Mouse (Mus musculus) midbrain, embryonic 16.5 days (tissue): ENCODE measurements around the gene Nr2f2. TPM values are rescaled to one million over a fixed set of nuclear protein-coding genes. Genes with fewer than 3 reads are reported as not detected.

Source experiments
- ATAC-seq: fragments of 200-750 bp; cut with Nextera tagmentation; 2 replicates; pipeline ENCODE4 v1.8.0; 2017; ENCODE audit warnings: moderate TSS enrichment
- H3K27ac ChIP-seq: fragments of 300-500 bp; sonication (generic); 2 replicates; pipeline ENCODE4 v1.5.1; 2014; ENCODE audit warnings: mild to moderate bottlenecking, low read length, mixed read lengths
- H3K27me3 ChIP-seq: fragments of 300-500 bp; sonication (generic); 2 replicates; pipeline ENCODE4 v1.6.1; 2014; ENCODE audit warnings: low read depth, low read length, mixed read lengths; ENCODE audit not compliant: control insufficient read depth, insufficient read depth
- H3K36me3 ChIP-seq: fragments of 300-500 bp; sonication (generic); 2 replicates; pipeline ENCODE4 v1.6.1; 2014; ENCODE audit warnings: mild to moderate bottlenecking, low read length, moderate library complexity, mixed read lengths; ENCODE audit not compliant: control insufficient read depth, insufficient read depth
- H3K4me1 ChIP-seq: fragments of 300-500 bp; sonication (generic); 2 replicates; pipeline ENCODE4 v1.6.1; 2014; ENCODE audit warnings: mild to moderate bottlenecking, low read length, mixed read lengths; ENCODE audit not compliant: control insufficient read depth, insufficient read depth
- H3K4me2 ChIP-seq: fragments of 300-500 bp; sonication (generic); 2 replicates; pipeline ENCODE4 v1.6.1; 2014; ENCODE audit warnings: mild to moderate bottlenecking, low read length, mixed read lengths
- H3K4me3 ChIP-seq: fragments of 300-500 bp; sonication (generic); 2 replicates; pipeline ENCODE4 v1.5.1; 2014; ENCODE audit warnings: low read depth, mild to moderate bottlenecking, low read length, moderate library complexity, mixed read lengths
- H3K9ac ChIP-seq: fragments of 300-500 bp; sonication (generic); 2 replicates; pipeline ENCODE4 v1.6.1; 2014; ENCODE audit warnings: low read depth, low read length, mixed read lengths
- H3K9me3 ChIP-seq: fragments of 300-500 bp; sonication (generic); replicated peaks from 2 replicates; pipeline ENCODE4 v1.6.1; 2014; ENCODE audit warnings: mild to moderate bottlenecking, low read length, mixed read lengths; ENCODE audit not compliant: control insufficient read depth, poor library complexity, severe bottlenecking
- WGBS: fragments of 180-500 bp; shearing (Covaris S2); extraction: QIAGEN DNeasy Blood & Tissue Kit; methylation state at CpG from one replicate; pipeline ENCODE4 v1.1.7; 2014; 5-methylcytosine and 5-hydroxymethylcytosine counted together
- polyA plus RNA-seq: library from polyadenylated mRNA; unstranded; fragments of >200 nt; fragmentation: Nextera tagmentation; extraction: Ambion mirVana; gene quantifications from 2 replicates; pipeline ENCODE4 v1.2.1, GENCODE M21; 2015

The Nr2f2 gene
- polyA plus RNA-seq, 1 experiment from 2014 or later, result 78.0 TPM

DNA sequence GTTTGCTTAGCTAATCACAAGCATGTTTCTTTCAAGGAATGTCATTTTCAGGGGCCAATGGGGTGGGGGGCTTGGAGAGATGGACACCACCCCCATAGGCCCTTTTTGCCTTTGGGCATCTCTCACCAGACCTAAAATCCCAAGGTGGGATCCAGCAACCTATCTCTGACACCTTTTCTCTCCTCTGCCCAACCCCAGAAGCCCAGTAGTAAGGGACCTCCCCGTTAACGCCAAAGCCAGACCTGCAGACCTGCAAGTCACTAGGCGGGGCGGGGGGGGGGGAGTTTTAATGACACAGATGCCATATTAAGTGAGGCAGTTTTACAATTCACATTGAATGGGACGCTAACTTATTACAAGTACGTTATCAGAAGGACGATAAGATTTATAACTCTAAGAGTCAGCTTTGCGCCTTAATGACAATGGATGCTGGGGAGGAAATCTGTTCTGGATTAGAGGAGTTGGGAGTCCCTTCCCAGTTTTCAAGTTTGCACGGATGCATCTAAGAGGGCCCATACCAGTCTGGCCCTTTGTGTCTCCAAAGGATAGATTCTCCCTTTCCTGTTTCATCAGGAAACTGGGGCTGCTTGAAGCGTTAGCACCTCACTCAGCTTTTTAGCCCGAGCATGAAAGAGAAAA, 17.4 kb downstream of the Nr2f2 start:
- WGBS, result 8% methylated on average over 11 of the region's 11 CpGs
- Histone ChIP-seq H3K27me3 (peaks cover 32% of the 10 kb centered on the region), H3K4me3 (peak overlapping the region; percentile 54), H3K4me1 (peaks cover 19% of the 10 kb centered on the region), H3K27ac (peak overlapping the region; percentile 89), H3K9me3 (no peaks in the 10 kb centered on the region), H3K4me2 (peak overlapping the region; percentile 76), H3K9ac (peak overlapping the region; percentile 64), H3K36me3 (no peaks in the 10 kb centered on the region)
- ATAC-seq, result no peak

DNA sequence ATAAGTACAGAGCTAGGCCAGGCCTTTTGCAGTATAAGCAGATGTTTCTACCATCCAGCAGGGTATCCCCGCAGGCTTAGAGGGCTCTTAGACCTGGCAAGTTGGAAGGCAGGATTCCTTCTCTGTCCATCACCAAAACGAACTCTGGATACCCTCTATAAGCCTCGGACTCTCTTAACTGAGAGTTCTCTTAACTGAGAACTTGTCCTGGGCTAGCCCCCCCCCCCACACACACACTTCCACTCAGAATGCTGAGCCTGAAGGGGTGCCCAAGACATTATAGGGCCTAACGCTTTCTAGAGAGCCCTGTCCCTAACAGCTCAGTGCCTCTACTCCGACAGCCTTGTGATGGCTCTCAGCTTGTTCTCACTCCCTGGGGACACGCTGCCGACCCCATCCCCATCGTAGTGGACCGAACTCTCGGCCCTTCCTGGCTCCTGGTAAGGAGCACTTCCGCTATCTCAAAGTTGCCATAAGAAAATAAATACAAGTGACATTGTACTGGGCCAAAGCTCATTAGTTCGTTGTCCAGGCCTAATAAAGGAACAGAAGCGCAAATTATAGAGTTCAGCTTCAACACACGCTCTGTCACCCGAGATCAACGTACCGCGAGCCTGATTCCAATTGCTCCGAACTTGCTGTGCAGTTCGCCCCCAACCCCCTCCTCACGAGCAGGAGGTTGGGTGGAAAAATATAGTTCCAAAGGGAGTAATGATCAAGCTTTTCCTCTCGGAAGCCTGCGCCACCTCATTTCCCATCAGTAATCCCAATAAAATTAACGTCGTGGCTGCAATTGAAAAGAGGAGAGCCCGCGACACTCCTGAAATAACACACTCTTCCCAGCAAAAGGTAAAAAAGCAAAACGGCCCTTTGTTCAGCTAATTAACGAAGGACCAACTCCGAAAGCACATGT, 18.2 kb downstream of the Nr2f2 start:
- peak overlapping the region; percentile 14 for H3K4me3 ChIP-seq
- H3K9ac ChIP-seq, result peak overlapping the region; percentile 64
- no peak for ATAC-seq
- H3K9me3 ChIP-seq, result no peaks in the 10 kb centered on the region
- H3K27me3 ChIP-seq, result peaks cover 35% of the 10 kb centered on the region
- H3K4me2 ChIP-seq, result peak overlapping the region; percentile 76
- H3K27ac ChIP-seq, result peak overlapping the region; percentile 89
- H3K4me1 ChIP-seq, result peaks cover 19% of the 10 kb centered on the region
- 10% methylated on average over 30 of the region's 30 CpGs for WGBS
- H3K36me3 ChIP-seq, result no peaks in the 10 kb centered on the region

GRCm38 (mm10) chr7:70347618-70347958, 18.9 kb downstream of the Nr2f2 start:
- Histone ChIP-seq H3K36me3 (no peaks in the 10 kb centered on the region), H3K4me3 (peak overlapping the region; percentile 14), H3K4me1 (peaks cover 19% of the 10 kb centered on the region), H3K4me2 (peak overlapping the region; percentile 76), H3K27ac (peak overlapping the region; percentile 89), H3K27me3 (peaks cover 35% of the 10 kb centered on the region), H3K9ac (peak overlapping the region; percentile 64), H3K9me3 (no peaks in the 10 kb centered on the region)
- WGBS, result 6% methylated on average over 14 of the region's 14 CpGs
- no peak for ATAC-seq

GRCm38 (mm10) chr7:70346951-70347617, 19.5 kb downstream of the Nr2f2 start:
- Histone ChIP-seq H3K4me3 (no peak overlapping the region), H3K27me3 (peaks cover 37% of the 10 kb centered on the region), H3K36me3 (no peaks in the 10 kb centered on the region), H3K9me3 (no peaks in the 10 kb centered on the region), H3K27ac (peak overlapping the region; percentile 89), H3K9ac (peak overlapping the region; percentile 64), H3K4me2 (peak overlapping the region; percentile 76), H3K4me1 (peaks cover 19% of the 10 kb centered on the region)
- 10% methylated on average over 20 of the region's 20 CpGs for WGBS
- no peak for ATAC-seq

DNA sequence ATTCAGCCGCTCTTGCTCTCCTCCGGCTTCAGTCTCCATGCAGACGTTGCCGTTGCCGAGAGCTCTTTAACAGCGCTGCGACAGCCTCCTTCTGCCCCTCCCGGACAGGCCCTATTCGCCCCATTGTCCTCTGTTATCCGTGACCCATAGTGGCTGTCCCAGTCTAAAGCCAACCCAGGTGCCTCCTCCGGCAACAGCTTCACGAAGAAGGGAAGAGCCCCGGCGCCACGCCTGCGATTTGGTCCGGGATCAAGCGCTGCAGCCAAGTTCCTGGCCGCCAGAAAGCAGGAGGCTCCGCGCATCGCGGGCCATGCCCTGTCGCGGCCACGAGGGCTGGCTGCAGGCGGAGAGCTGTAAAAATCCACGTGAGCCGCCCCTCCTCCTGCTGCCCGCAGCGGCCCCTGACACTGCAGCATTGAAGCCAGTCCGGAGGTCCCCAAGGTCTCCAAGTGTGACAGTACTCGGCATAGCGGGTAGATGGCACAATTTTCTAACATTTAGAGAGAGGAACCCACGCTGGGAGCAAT, 20.5 kb downstream of the Nr2f2 start:
- peaks cover 19% of the 10 kb centered on the region for H3K4me1 ChIP-seq
- H3K27ac ChIP-seq, result peak overlapping the region; percentile 89

GRCm38 (mm10) chr7:70343426-70343825, 23.1 kb downstream of the Nr2f2 start:
- 0 out of 2 replicates have a peak overlapping the region, but pooled peaks have one; percentile 7 for H3K4me2 ChIP-seq
- ATAC-seq, result no peak
- no peaks in the 10 kb centered on the region for H3K9me3 ChIP-seq
- peaks cover 11% of the 10 kb centered on the region for H3K4me1 ChIP-seq
- H3K27ac ChIP-seq, result peak overlapping the region; percentile 76
- 15% methylated on average over 5 of the region's 5 CpGs for WGBS
- peaks cover 52% of the 10 kb centered on the region for H3K27me3 ChIP-seq
- no peak overlapping the region for H3K4me3 ChIP-seq
- no peak overlapping the region for H3K9ac ChIP-seq
- no peaks in the 10 kb centered on the region for H3K36me3 ChIP-seq

More for the DNA sequence above, 20.5 kb downstream of the Nr2f2 start:
- peak overlapping the region; percentile 76 for H3K4me2 ChIP-seq
- no peaks in the 10 kb centered on the region for H3K36me3 ChIP-seq
- H3K9me3 ChIP-seq, result no peaks in the 10 kb centered on the region
- ATAC-seq, result peak; percentile 73
- peaks cover 42% of the 10 kb centered on the region for H3K27me3 ChIP-seq
- WGBS, result 1% methylated on average over 35 of the region's 35 CpGs
- peak overlapping the region; percentile 38 for H3K4me3 ChIP-seq
- peak overlapping the region; percentile 57 for H3K9ac ChIP-seq

- 4% methylated on average over 8 of the region's 8 CpGs for WGBS
- H3K27ac ChIP-seq, result peak overlapping the region; percentile 76; the same call in 1 of the 2 replicates
- no peak overlapping the region for H3K4me2 ChIP-seq
Observed at GRCm38 (mm10) chr7:70342771-70343170, 23.8 kb downstream of the Nr2f2 start.

GRCm38 (mm10) chr7:70342076-70342475, 24.5 kb downstream of the Nr2f2 start:
- no peak for ATAC-seq
- WGBS, result 16% methylated on average over 2 of the region's 2 CpGs
- Histone ChIP-seq H3K4me2 (peak overlapping the region; percentile 19; the same call in 1 of the 2 replicates), H3K36me3 (no peaks in the 10 kb centered on the region), H3K9me3 (no peaks in the 10 kb centered on the region), H3K27me3 (peaks cover 51% of the 10 kb centered on the region), H3K4me1 (peaks cover 17% of the 10 kb centered on the region), H3K9ac (no peak overlapping the region), H3K27ac (peak overlapping the region; percentile 58), H3K4me3 (no peak overlapping the region)

More at GRCm38 (mm10) chr7:70342771-70343170, 23.8 kb downstream of the Nr2f2 start:
- peaks cover 13% of the 10 kb centered on the region for H3K4me1 ChIP-seq
- no peak overlapping the region for H3K4me3 ChIP-seq
- no peak overlapping the region for H3K9ac ChIP-seq
- no peaks in the 10 kb centered on the region for H3K9me3 ChIP-seq
- peaks cover 53% of the 10 kb centered on the region for H3K27me3 ChIP-seq
- no peaks in the 10 kb centered on the region for H3K36me3 ChIP-seq
- ATAC-seq, result no peak
